Mouse (Mus musculus): ENCODE data around the gene Lmo2. TPM values are rescaled to one million over a fixed set of nuclear protein-coding genes. Genes with fewer than 3 reads are reported as not detected.

The Lmo2 gene
- total RNA-seq, 2 experiments from 2014 or later = 40.0 to 41.3 TPM

DNA sequence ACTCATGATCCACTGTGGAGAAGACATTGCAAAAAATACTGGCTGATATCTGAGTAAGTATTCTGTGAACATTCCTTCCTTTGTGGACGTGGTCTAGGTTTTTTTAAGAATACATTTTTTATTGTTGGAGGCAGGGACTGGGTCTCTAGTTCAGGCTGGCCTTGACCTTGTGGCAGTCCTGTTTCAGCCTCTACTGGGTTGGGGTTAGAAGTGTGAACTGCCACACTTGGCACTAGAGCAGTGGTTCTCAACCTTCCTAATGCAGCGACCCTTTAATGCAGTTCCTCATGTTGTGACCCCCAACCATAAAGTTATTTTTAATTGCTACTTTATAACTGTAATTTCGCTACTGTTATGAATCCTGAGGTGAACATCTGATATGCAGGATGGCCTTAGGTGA, 72.6 kb downstream of the Lmo2 start:
- no peak for DNase-seq (ENCODE audit: low spot score in 2 of 2)

Other genes starting within 250 kb of the Lmo2 start
- 10 to 100 TPM; 71.1 to 72.8 TPM for gene Nat10, start 196.7 kb upstream of the Lmo2 start, total RNA-seq (2021)
- 100 to 1,000 TPM; 486 to 527 TPM for gene Caprin1, start 160.3 kb upstream of the Lmo2 start, total RNA-seq (2021)
- gene Fbxo3, start 69.7 kb downstream of the Lmo2 start, total RNA-seq (2021) = 10 to 100 TPM; 79.7 to 80.7 TPM
- under 1 TPM in 1 of 2 experiments, not detected in 1; 0.96 TPM for gene 4931422A03Rik, start 70.4 kb downstream of the Lmo2 start, total RNA-seq (2021)
- under 1 TPM; 0.22 to 0.31 TPM for gene Gm10912, start 107.8 kb downstream of the Lmo2 start, total RNA-seq (2021)
- not detected for gene Gm10799, start 110.6 kb downstream of the Lmo2 start, total RNA-seq (2021)
- gene Cd59b, start 111.9 kb downstream of the Lmo2 start, total RNA-seq (2021) = 1 to 10 TPM; 1.9 to 3.1 TPM
- gene Cd59a, start 137.8 kb downstream of the Lmo2 start, total RNA-seq (2021) = 10 to 100 TPM; 26.6 to 28.4 TPM
- 1 to 10 TPM in 1 of 2 experiments, under 1 TPM in 1; 0.76 to 1.2 TPM for gene A930018P22Rik, start 164.8 kb downstream of the Lmo2 start, total RNA-seq (2021)

Data from adrenal gland, postnatal 4 days (tissue).